Mouse (Mus musculus) kidney, postnatal 4 days (tissue): Measurements from ENCODE around the gene Tspan15.

Experiments used
- DNase-seq, 2 experiments: peaks; one replicate each; pipeline ENCODE4 v3.0.0; 2021; ENCODE audit warnings: mixed read lengths in 2 of 2

Gene Tspan15

DNA sequence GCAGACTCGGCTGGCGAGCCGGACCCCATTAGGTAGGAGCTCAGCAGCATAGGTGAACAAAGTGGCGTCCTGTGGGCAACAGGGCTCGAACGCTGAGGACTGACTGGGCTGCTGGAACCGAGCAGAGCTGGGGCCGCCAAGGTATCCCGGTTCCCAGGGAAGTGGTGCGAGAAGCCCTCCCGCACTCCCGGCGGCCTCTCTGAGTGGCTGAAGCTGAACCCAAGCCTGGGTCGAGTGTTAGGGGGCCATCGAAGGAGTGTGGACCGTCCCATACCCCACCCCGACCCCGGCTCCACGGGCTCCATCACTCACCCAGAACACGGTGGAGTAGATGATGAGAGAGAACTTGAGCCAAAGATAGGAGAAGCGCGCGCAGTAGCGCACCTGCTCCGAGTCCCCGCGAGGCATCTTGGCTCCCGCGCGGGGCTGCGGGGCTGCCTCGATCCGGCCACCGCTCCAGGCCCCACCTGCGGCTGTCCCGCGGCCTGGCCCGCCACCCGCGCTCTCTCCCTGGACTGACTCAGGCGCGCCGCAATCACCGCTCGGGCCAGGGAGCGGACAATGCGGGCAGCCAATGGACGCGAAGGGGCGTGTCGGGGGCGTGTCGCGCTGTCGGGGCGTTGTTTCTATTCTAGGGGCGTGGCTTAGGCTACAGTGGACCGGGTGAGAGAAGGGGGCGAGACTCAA is at the start of gene Tspan15:
Gene Tspan15 (minus strand): TSS at position 544 of the 687 bp plus-strand sequence.
- DNase-seq = peak; percentile 98

DNA sequence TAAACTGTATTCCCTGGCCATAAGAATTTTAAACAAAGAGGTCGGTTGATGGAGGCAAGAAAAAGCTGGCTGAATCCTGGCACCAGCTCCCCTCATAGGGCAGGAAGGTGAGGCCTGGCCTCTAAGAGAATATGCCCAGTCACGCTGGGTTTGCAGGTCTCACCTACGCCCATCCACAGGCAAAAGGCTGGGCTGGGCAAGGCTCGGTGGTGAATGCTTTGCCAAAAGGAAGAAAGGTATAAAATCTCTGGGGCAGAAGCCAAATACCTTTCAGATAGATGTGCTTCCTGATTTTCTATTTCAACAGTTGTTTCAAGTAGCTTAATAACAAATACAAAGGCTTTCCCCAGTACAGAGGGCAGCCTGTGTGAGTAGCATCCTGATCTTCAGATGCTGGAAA is 48.6 kb upstream of the Tspan15 start:
- no peak for DNase-seq

DNA sequence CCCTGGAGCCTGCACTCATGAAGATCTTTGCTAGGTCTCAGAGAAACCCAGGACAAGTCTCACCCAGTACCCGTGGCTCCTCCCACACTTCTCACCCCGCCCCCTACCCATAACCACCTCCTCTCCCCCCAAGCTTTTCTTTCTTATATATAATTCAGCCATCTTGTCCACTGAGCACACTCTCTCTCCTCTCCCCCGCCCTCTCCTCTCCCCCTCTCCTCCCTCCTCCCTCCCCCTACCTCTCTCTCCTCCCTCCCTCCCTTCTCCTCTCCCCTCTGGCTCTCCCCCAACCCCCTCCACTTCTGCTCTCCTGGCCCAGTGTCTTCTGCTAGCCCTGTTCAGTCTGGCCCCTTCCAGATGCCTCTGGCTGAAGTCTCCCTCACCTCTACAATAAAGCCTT is 48.0 kb upstream of the Tspan15 start:
- DNase-seq = no peak

DNA sequence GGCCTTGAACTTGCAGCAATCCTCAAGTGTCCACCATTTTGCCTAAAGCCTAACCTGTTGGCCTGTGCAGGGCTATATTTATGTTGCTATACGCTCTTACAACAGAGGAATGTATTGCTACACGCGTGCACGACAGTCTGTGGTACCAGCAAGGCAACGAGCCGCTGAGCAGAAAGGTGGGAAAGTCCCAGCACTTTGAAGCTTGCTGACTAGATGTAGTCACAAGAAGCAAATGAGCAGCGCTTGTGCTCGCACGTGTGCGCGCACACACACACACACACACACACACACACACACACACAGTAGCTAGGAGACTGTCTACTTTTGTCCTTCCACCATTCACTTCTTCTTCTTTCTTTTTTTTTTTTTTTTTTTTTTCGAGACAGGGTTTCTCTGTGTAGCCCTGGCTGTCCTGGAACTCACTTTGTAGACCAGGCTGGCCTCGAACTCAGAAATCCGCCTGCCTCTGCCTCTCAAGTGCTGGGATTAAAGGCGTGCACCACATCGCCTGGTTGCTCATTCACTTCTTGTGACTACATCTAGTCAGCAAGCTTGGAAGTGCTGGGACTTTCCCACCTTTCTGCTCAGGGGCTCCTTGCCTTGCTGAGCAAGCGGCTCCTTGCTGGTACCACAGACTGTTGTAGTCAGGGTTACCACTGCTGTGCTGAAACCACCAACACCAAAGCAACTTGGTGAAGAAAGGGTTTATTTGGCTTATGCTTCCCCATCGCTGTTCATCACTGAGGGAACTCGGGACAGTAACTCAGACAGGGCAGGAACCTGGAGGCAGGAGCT is 46.6 kb upstream of the Tspan15 start:
- no peak for DNase-seq

DNA sequence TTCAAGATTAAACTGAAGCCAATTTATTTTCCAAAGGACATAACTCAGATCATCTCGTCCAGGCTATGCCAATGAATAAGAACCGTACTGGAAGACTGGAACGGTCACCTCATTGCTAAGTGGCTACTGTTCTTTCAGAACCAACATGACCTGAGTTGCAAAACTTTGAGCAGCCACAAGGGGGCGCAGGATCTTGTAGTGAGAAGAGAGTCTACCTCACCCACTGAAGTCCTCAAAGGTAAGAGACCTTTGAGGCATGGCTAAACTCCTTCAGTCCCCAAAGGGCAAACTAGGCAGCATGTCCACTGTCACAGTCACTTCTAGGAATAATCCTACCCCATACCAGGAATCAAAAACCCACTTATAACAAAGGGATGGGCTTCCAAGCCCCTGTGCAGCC is 44.2 kb upstream of the Tspan15 start:
- peak; percentile 93 to 95 for DNase-seq

DNA sequence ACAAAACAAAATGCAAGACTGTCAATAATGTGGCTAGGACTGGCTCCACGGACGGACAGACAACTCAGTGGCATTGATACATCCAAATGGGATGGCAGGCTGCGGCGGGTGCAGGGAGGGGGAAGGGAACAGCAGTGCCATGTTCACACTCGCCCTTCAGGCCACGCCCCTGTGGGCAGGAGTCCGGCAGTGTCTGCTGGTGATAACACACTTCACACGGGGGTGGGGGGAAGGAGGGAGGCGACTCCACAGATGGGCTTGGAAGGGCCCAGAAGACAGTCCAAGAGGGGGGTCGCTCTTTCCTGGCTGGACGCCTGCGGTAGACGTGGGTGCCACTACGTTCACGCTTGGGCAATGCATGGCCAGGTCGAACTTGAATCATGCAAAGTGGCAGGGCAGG is 38.2 kb upstream of the Tspan15 start:
- no peak for DNase-seq

DNA sequence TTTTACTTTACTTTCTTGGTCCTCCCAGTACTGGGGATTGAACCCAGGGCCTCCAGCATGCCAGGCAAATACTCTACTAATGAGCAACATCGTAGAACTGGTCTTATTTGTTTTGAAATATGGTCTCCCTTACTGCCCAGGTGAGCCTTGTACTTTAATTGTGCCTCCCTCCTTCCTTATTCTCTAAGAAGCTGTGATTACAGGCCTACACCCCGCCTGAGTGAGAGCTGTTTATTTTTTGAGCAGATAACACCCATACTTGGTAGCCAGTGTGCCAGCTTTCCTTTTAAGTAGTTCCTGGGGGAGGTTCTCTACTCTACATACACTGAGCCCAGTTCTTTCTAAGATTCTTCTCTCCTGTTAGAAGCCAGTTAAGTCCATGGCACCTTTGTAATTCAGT is 33.2 kb upstream of the Tspan15 start:
- DNase-seq = no peak

DNA sequence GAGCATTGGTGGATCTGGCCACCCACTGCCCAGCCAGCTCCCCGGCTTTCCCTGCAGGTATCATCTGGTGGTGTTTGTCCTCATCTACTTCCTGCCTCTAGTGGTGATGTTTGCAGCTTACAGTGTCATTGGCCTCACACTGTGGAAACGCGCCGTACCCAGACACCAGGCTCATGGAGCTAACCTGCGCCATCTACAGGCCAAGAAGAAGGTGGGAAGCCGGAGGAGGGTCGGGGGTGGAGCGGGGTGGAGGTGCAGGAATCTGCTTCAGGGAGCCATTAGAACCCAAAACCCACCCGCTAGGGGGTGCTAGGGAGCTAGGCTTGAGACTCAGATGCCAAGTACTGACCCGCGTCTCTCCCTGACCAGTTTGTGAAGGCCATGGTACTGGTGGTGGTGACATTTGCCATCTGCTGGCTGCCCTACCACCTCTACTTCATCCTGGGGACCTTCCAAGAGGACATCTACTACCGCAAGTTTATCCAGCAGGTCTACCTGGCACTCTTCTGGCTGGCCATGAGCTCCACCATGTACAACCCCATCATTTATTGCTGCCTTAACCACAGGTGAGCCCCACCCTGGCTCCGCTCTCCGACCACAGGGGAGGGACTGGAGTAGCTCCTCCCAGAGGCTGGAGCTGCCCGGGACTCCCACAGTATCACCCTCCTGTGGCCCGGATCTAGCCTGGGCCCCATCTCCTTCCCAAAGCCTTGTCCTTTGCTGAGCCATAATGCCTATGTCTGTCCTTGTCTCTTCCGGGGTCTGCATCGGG is 30.2 kb upstream of the Tspan15 start:
- DNase-seq = peak; percentile 80 to 86

DNA sequence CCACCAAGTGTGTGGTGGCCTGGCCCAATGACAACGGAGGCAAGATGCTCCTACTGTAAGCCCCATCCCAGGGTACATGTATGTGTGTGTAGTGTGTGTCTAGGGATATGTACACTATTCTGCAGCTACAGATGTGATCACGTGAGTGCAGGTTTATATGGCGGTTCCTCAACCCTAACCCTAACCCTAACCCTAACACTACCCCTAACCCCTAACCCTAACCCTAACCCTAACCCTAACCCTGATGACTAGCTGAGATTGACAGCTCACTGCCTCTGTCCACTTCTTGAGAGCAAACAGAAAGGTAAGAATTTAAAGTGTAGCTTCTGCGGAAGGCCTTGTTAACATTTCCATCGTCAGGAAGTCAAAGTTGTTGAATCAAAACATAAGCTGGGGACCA is 27.2 kb upstream of the Tspan15 start:
- no peak for DNase-seq

DNA sequence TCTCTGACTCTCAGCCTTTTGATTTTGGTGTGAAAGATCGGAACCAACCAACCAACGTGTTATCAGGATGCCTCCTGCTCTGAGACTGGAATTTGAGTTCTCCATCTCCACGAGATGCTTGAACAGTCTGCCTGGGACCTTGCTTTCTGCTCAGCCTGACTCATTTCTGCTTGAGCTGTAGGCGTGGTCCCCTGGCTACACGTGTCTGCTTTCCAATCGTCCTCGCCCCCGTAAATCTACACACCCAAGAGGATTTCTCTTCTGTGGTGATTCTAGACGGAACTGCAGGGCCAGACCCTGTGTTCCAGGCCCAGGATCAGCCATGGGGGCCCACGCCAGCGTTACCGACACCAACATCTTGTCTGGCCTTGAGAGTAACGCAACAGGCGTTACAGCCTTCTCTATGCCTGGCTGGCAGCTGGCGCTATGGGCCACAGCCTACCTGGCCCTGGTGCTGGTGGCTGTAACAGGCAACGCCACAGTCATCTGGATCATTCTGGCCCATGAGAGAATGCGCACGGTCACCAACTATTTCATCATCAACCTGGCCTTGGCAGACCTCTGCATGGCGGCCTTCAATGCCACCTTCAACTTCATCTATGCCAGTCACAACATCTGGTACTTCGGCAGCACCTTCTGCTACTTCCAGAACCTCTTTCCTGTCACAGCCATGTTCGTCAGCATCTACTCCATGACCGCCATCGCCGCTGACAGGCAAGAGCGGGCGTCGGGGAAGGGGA is 21.6 kb upstream of the Tspan15 start:
- DNase-seq = no peak

DNA sequence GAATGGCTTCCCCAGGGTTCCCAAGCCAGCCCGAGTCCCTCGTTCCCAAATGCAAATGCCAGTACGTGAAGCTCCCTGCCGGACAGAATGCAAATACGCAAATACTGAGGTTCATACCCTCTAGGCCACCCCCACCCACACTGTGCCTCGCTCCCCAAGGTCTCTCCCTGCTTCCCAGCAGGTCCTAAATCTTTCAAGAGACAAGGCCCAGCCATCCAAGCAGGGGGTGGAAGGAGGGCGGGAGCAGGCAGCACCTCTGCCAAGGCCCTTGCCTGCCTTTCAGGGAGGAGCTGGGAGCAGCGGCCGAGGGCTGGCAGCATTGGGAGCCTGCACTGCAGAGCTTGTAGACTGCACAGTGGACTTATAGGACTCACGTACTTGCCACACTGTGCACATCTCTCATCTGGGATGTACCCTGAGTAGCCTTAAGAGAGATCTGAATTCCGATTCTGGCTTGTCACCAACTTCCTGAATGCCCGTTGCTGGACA is 21.0 kb upstream of the Tspan15 start, which contains the start of gene Tacr2:
Gene Tacr2 (plus strand): TSS at position 439 of the 489 bp plus-strand sequence.
- DNase-seq = peak in 1 of 2 experiments; percentile 24

DNA sequence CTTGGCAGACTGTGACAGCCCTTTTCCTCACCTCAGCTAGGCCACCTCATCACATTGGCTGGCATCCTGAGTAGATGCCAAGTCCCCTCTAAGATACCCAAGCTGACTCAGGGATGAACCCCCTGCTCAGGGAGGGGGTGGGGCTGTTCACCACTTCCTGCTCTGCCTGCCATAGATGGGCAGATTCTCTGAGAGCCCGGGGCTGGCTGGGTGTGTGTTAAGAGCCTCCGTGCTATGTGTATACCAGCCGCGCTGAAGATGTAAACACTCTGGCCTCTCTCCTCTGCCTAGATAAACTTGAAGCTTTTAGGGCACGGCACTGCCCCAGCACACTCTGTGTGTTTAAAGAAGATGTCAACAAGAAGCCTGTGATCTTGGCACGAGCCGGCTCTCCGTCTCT is 16.8 kb upstream of the Tspan15 start:
- DNase-seq = no peak

DNA sequence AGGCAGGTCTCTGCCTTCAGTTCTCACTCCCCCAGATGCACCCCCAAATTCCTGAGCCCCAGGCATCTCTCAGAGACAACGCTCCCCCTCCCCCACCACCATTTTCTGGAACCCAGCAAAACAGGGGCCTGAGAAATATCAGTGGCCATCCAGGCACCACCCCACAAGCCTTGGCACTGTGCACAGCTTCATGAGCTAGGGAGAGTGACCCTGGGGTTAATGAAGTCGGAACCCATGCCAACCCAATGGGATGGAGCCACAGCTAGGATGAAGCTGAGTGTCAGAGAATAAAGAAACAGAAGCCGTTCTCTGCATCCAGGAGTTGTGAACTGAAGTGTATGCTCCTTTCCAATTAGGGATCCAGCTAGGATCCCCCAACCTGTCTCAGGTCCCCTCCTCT is 16.1 kb upstream of the Tspan15 start:
- no peak for DNase-seq

DNA sequence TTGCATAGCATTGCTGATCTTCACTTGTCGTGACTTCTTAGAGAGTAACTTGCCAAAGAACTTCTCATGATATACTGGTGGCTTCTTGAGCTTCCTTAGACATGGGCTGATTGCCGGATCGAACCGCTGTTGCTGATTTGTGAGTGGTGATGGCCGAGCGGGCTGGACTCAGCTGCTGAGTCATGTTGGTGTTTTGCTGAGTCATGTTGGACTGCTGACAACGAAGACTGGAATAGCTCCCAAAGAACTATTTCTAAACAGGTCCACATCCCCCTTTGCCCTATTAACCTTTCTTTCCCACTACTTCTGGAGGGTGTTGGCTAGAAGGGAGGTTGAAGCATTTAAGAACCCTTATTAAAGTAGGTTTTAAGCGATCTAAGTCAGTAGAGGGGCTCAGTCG is 13.0 kb upstream of the Tspan15 start:
- DNase-seq = no peak

DNA sequence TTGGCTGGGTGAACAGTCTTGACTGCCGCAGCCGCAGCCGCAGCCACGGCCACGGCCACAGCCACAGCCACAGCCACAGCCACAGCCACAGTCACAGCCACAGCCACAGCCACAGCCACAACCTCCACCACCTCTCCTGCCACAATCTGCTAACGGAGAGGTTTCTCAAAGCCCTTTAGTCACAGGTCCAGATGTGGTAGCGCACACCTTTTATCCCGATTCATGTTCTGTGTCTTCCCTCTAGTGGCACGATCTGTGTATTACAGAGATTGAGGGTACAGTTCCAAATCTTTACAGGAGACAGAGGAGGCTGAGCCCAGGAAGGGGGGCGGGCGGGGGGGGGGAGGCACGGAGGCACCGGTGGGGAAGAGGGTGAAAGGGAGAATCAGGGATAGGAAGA is 11.8 kb upstream of the Tspan15 start:
- peak; percentile 62 to 66 for DNase-seq

DNA sequence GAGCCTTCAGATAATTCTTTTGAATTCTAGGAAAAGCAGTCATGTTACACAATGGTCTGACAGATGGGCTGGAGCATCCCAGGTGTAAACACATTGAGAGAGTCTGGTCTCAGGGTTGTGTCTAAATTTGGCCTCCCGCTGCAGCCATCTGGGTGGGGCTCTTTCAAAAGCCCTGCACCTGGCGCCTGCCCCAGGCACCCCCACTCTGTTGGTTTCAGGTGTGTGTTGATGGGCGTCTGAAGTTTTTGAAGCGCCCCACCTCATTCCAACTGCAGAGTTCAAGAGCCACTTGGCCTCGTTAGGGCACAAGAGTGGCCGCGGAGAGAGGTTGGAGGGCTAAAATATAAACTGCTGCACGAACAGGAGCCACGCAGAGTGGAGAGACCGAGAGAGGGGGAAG is 11.3 kb upstream of the Tspan15 start:
- DNase-seq = no peak

DNA sequence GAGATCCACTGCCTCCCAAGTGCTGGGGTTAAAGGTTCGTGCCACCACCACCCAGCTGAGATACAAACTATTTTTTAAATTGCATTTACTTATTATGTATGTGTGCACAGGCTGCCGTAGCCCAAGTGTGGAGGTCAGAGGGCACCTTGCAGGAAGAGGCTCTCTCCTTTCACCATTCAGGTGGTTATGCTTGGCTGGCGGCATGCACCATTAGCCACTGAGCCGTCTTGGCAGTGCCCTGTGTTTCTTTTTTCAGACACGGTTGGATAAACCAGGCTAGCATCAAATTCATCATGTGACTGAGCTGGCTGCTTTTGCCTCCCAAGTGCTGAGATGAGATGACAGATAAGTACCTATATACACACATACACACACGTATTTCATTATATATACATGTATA is 8.2 kb upstream of the Tspan15 start:
- DNase-seq = peak; percentile 63 to 77

DNA sequence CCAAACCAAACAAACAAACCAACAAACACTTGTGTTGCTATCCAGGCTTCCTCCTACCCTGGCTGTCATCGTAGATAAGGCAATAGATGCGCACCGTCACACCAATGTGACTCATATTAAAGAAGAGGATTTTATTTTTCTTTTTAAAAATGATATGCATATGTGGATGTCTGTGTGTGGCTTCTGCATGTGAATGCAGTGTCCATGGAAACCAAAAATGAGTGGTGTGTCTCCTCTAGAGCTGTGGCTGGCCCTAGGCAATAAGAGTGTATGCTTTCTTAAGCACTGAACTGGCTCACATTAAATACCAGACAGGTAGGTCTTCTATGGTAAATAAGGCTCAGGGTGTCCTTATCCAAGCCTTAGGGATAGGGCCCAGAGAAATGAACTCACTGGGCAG is 7.6 kb upstream of the Tspan15 start:
- no peak for DNase-seq

DNA sequence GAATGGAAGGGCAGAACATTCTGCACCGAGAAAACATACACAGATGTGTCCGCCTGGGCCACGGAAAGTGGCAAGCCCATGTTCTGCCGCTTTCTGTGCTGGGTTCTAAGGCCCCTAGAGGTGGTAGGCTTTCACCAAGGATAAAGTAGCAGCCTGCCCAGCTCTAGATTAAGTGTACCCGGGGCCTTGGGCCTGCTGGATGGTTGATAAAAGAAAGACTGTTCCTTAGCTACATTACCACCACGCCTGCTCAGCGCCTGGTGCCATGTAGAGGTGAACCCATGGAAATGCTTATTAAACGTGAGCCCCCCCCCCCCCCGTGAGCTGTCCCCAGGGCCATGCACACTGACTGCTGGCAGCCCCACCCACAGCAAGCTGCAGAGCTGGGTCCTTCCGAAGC is 6.2 kb upstream of the Tspan15 start:
- no peak for DNase-seq

DNA sequence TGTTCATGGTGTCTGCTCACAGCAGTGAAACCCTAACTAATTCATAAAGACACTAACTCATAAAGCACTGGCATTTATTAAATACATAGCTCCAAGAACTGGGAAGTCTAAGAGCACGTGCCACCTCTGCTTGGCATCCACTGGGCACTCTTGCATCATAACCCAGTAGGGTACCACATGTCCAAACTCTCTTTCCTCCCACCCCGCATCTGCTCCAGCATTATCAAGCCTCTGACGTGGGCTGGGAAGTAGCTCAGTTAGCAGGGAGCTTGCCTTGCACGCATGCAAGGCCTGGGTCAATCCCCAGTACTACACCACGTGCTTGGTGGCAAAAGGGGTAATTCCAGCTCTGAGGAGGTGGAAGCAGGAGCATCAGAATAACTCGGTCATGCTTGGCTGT is 5.1 kb upstream of the Tspan15 start:
- DNase-seq = no peak

DNA sequence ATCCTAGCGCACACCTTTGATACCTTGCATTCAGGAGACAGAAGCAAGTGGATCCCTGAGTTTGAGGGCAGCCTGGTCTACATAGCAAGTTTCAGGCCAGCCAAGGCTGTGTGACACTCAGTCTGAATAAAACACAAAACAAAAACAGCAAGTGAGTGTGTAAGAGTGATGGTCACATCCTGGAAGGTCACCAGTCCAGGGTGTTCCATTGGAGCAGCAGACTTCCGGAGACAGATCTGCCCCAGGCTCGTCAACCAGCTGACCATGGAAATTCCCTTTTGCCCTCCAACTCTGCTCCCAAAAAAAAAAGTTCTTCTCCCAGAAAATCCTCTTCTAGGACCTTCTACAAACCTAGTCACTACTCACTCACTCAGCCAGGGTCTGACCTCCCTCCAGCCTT is 760 bp upstream of the Tspan15 start:
- peak in 1 of 2 experiments; percentile 37 for DNase-seq

DNA sequence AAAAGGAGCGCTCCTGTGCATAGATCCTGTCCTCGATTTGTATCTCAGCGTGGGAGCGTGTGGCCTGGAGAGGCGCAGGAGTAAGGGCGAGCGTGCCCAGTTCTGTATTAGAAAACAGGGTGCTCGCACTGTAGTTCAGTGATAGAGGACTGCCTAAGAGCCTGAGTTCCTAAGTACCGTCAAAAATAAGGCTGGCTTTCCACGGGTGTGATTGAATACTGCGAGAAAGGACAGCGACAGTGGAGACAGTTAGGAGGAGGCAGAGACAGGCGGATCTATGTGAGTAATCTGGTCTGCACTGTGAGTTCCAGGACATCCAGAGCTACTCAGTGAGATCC is 313 bp upstream of the Tspan15 start:
- DNase-seq = no peak

DNA sequence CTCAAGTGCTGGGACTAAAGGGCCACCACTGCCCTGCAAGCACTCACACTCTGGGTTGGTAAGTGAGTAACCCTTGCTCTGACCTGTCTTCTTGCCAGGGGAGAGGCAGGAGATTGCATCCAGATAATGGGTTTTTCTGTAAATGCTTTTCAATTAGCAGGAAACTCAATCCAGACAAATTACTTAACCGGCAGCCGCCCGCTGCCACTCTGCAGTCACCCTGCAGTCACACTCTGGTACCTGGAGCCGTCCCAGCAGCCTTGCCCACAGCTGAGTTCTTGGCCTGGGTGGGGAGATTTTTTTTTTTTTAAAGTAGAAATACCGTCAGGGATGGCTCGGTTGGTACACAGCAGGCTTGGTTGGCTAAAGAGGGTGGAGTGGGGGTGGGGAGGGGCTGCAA is 2.9 kb downstream of the Tspan15 start:
- DNase-seq = no peak
